Mouse (Mus musculus) cerebellum, postnatal 14 days (tissue): ENCODE results near the gene Casp8ap2.

Experiments
- DNase-seq, 2 experiments: peaks; one replicate each; pipeline ENCODE4 v3.0.0; 2021; ENCODE audit warnings: mixed read lengths in 2 of 2

The Casp8ap2 gene

GRCm38 (mm10) chr4:32669825-32670224 is 54.6 kb downstream of the Casp8ap2 start:
- DNase-seq: no peak

DNA sequence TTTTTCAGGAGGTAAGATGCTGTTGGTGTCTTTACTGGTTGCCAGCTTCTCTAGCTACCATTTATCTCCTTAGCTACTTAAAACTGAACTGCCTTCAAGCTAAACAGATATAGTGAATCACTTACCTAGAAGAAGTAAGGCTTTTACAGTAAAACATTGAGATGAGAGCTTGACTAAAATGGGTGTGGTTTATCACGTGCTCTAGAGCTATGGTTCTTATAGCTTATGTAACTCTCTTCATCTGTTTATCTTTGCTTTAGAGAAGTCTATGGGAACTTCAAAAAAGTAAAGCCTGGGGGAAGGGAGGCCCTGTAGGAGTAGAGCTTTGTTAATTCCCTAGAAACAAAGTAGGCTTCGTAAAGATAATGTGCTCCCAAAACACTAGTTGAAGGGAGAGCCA is 58.8 kb downstream of the Casp8ap2 start:
- DNase-seq: no peak

- no peak for DNase-seq
Measured at GRCm38 (mm10) chr4:32677471-32677870, 62.2 kb downstream of the Casp8ap2 start.

DNA sequence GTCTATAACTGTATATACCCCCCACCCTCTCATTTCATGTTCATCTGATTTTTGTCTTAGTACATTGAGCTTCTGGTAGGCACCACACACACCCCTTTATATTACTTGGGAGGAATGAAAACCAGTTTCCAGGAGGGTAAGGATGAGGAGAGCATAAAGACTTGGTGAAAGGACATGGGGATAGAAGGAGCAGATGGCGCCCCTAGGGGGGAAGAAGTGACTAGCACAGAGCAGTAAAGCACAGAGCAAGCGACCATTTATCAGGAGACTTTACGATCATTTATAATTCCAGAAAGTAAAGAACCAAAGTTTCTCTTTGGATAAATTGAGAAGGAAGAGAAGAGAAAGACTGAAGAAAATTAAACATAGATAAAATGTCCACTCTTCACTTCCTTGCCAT is 65.6 kb downstream of the Casp8ap2 start:
- DNase-seq: peak in 1 of 2 experiments; percentile 8

- peak in 1 of 2 experiments; percentile 7 for DNase-seq
Measured at GRCm38 (mm10) chr4:32682471-32682870, 67.2 kb downstream of the Casp8ap2 start.

DNA sequence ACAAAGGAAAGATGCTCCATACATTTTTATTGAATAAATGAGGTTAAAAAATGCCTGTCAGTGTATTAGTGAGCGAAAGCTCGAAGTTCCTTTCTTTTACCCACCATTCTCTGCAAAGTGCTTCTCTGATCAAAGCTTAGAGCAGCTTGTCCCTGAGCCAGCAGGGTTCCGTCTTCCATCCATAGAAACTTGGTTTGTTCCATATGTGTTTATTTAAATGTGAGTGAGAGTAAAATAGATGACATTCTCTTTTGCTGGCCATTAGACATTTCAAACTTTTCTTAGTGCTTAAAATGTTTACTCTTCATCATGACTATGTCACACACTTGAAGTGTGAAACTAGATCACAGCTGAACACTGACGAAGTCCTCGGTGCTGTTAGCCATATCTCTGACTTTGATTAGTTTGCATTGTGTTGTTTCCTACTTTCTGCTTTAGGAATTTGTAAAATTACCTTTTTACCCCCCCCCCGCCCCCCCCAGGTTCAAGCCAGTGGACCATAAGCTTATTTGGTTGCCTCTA is 67.9 kb downstream of the Casp8ap2 start:
- DNase-seq: no peak
